Mouse (Mus musculus): Measurements from ENCODE around the gene Ppp2r5b.

The Ppp2r5b gene

GRCm38 (mm10) chr19:6268670-6269132 lies 33.0 kb upstream of the Ppp2r5b start:
- DNase-seq, result peak in 1 of 2 experiments; percentile 19

GRCm38 (mm10) chr19:6268170-6268528 lies 32.5 kb upstream of the Ppp2r5b start:
- DNase-seq, result peak; percentile 84 to 88

GRCm38 (mm10) chr19:6267306-6268169 lies 31.9 kb upstream of the Ppp2r5b start:
- DNase-seq, result peak; percentile 92 to 95

- DNase-seq, result peak in 1 of 2 experiments; percentile 28
Measured at GRCm38 (mm10) chr19:6265727-6266182, 30.1 kb upstream of the Ppp2r5b start.

GRCm38 (mm10) chr19:6264945-6265344 lies 29.3 kb upstream of the Ppp2r5b start:
- no peak for DNase-seq

GRCm38 (mm10) chr19:6264200-6264599 lies 28.5 kb upstream of the Ppp2r5b start:
- DNase-seq, result peak in 1 of 2 experiments; percentile 20

- DNase-seq, result peak in 1 of 2 experiments; percentile 31
Measured at GRCm38 (mm10) chr19:6262839-6263433, 27.3 kb upstream of the Ppp2r5b start.

- DNase-seq, result peak; percentile 78 to 87
Measured at GRCm38 (mm10) chr19:6262222-6262621, 26.6 kb upstream of the Ppp2r5b start.

- DNase-seq, result peak in 1 of 2 experiments; percentile 15
Measured at GRCm38 (mm10) chr19:6261379-6261778, 25.7 kb upstream of the Ppp2r5b start.

- DNase-seq, result peak; percentile 16 to 29
Measured at GRCm38 (mm10) chr19:6260946-6261345, 25.3 kb upstream of the Ppp2r5b start.

GRCm38 (mm10) chr19:6260428-6260827 lies 24.8 kb upstream of the Ppp2r5b start:
- DNase-seq, result peak; percentile 45 to 54

- DNase-seq, result no peak
Measured at GRCm38 (mm10) chr19:6253021-6253420, 17.3 kb upstream of the Ppp2r5b start.

GRCm38 (mm10) chr19:6247526-6248300 lies 12.0 kb upstream of the Ppp2r5b start:
- no peak for DNase-seq

GRCm38 (mm10) chr19:6245806-6246205 lies 10.1 kb upstream of the Ppp2r5b start:
- DNase-seq, result no peak

- no peak for DNase-seq
Measured at GRCm38 (mm10) chr19:6243226-6243625, 7.6 kb upstream of the Ppp2r5b start.

GRCm38 (mm10) chr19:6242281-6242680 lies 6.6 kb upstream of the Ppp2r5b start:
- DNase-seq, result peak; percentile 44 to 53

- peak; percentile 98 to 99 for DNase-seq
Measured at GRCm38 (mm10) chr19:6241274-6242107, 5.8 kb upstream of the Ppp2r5b start, which contains the start of gene Atg2a. Gene Atg2a, plus strand, starts transcription at chr19:6241668.

GRCm38 (mm10) chr19:6240725-6241124 lies 5.1 kb upstream of the Ppp2r5b start:
- DNase-seq, result no peak

GRCm38 (mm10) chr19:6240136-6240535 lies 4.5 kb upstream of the Ppp2r5b start:
- DNase-seq, result no peak

GRCm38 (mm10) chr19:6238740-6239139 lies 3.1 kb upstream of the Ppp2r5b start:
- no peak for DNase-seq

- DNase-seq, result peak in 1 of 2 experiments; percentile 44
Measured at GRCm38 (mm10) chr19:6236842-6237241, 1.2 kb upstream of the Ppp2r5b start.

- DNase-seq, result peak; percentile 94 to 95
Measured at GRCm38 (mm10) chr19:6236053-6236441, 375 bp upstream of the Ppp2r5b start.
